Mouse (Mus musculus) forebrain, embryonic 12.5 days (tissue): ENCODE results near the gene Thbs4. TPM values are rescaled to one million over a fixed set of nuclear protein-coding genes. Genes with fewer than 3 reads are reported as not detected.
"Not testable (repeated sequence)": the region's sequence is repeated elsewhere in the genome, so short reads cannot be mapped to it uniquely, and the experiment has no call there.

Experiments
- ATAC-seq: fragments of 200-750 bp; cut with Nextera tagmentation; 2 replicates; pipeline ENCODE4 v1.8.0; 2017; ENCODE audit warnings: moderate TSS enrichment; ENCODE audit not compliant: low FRiP score
- H3K27ac ChIP-seq: fragments of 300-500 bp; sonication (generic); 2 replicates; pipeline ENCODE4 v1.5.1; 2016; ENCODE audit warnings: mild to moderate bottlenecking
- H3K27me3 ChIP-seq: fragments of 300-500 bp; sonication (generic); 2 replicates; pipeline ENCODE4 v1.6.1; 2016; ENCODE audit warnings: mild to moderate bottlenecking
- H3K36me3 ChIP-seq: fragments of 300-500 bp; sonication (generic); replicated peaks from 2 replicates; pipeline ENCODE4 v1.6.1; 2016; ENCODE audit warnings: mild to moderate bottlenecking
- H3K4me1 ChIP-seq: fragments of 300-500 bp; sonication (generic); 2 replicates; pipeline ENCODE4 v1.6.1; 2016
- H3K4me2 ChIP-seq: fragments of 300-500 bp; sonication (generic); 2 replicates; pipeline ENCODE4 v1.6.1; 2016; ENCODE audit warnings: mild to moderate bottlenecking, moderate library complexity
- H3K4me3 ChIP-seq: fragments of 300-500 bp; sonication (generic); replicated peaks from 2 replicates; pipeline ENCODE4 v1.5.1; 2016; ENCODE audit warnings: mild to moderate bottlenecking
- H3K9ac ChIP-seq: fragments of 300-500 bp; sonication (generic); 2 replicates; pipeline ENCODE4 v1.6.1; 2016; ENCODE audit warnings: mild to moderate bottlenecking
- H3K9me3 ChIP-seq: fragments of 300-500 bp; sonication (generic); 2 replicates; pipeline ENCODE4 v1.6.1; 2016
- whole genome bisulfite sequencing: fragments of 180-500 bp; shearing (Covaris S2); methylation state at CpG from one replicate; pipeline ENCODE4 v1.1.7; 2016; 5-methylcytosine and 5-hydroxymethylcytosine counted together
- polyA plus RNA-seq: library from polyadenylated mRNA; unstranded; fragments of >200 nt; fragmentation: Nextera tagmentation; extraction: Ambion mirVana; gene quantifications from 2 replicates; pipeline ENCODE4 v1.2.1, GENCODE M21; 2016

Thbs4 gene
- polyA plus RNA-seq, result 0.97 and 1.4 TPM in 2 replicates

DNA sequence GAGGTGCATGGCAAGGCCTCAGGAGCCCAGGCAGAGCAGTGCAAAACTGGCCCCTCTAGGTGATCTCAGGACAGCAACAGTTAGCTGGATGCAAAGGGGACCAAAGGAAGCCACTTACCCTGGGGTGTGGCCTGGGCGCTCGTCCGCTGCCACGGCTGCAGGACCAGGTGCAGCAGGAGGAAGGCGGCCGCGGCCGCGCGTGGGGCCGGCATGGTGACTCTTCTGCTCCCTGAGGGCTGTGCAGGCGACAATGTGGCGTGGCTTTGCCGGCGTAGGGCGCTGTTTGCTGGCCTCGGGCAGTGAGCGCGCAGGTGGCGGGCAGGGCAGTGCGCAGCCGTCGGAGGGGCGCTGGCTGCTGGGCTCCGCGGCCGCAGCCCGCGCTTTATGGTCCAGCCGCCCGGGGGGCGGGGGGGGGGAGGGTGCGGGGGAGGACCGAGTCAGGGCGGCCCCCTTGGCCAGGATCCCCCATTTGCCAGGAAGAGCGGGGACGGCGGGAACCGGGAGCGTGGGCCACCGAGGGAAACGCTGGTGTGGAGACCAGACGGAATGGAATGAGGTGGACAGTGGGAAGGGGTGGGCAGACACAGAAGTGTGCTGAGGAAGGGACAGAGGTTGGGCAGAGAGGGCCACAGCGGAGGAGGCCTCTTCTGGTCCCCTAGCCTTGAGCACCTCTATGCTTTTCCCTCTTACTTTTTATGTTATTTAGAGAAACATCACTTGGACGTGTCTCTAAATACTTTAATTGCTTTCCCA lies at the start of gene Thbs4:
Gene Thbs4 (minus strand): TSS at position 357 of the 753 bp plus-strand sequence.
- Histone ChIP-seq H3K27me3 (peaks cover 41% of the 10 kb centered on the region), H3K4me3 (peak within 1 kb of the TSS; percentile 32), H3K4me1 (peaks cover 6% of the 10 kb centered on the region; the same call in 1 of the 2 replicates), H3K9me3 (no peaks in the 10 kb centered on the region), H3K27ac (no peak within 1 kb of the TSS), H3K9ac (peak within 1 kb of the TSS; percentile 51), H3K36me3 (no peaks in the 10 kb centered on the region), H3K4me2 (peak within 1 kb of the TSS; percentile 65)
- peak; percentile 66; the same call in 1 of the 2 replicates for ATAC-seq
- 6% methylated on average over 32 of the region's 45 CpGs for WGBS

DNA sequence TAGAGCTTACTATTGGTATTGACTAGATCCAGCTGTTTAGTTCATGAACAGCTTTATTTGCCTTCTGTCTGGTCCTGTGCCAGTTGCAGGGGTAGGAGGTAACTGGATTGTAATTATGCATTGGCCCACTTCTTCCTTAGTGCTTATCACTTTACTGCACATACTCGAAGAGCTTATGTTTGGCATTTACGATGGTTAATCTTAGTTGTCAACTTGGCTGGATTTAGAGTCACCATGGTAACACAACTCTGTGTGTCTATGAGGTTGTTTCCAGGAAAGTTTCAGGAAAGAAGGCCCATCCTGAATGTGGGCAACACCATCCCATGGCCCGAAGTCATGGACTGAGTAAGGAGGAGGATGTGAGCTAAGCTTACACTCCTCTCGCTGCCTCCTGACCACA lies 38.5 kb upstream of the Thbs4 start:
- Histone ChIP-seq H3K9ac (no peak overlapping the region), H3K27me3 (no peaks in the 10 kb centered on the region), H3K36me3 (no peaks in the 10 kb centered on the region), H3K27ac (no peak overlapping the region), H3K4me2 (no peak overlapping the region), H3K4me1 (no peaks in the 10 kb centered on the region), H3K9me3 (no peaks in the 10 kb centered on the region), H3K4me3 (no peak overlapping the region)
- no peak for ATAC-seq
- 98% methylated on average over 4 of the region's 4 CpGs for WGBS

DNA sequence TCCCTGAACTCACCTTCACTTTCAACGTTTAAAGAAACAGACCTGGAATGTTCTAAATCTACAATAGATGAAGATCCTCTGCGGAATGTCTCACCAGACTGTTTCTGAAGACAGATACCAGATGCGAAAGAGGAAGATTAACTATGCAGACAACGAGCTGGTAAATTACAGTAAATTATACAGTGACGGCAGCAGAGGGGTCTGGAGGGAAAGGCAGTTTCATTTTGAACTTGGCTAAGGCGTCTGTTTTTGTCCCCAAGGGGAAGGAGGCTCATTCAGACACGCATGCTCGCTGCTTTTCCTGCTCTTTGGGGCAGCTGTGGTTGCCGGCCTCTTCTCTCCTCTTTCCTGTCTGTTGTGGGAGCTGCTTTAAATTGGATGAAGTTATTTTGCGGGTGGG lies 34.2 kb upstream of the Thbs4 start:
- H3K4me1 ChIP-seq, result no peaks in the 10 kb centered on the region
- no peak for ATAC-seq
- no peak overlapping the region for H3K9ac ChIP-seq
- no peak overlapping the region for H3K4me2 ChIP-seq
- H3K9me3 ChIP-seq, result no peaks in the 10 kb centered on the region
- H3K27ac ChIP-seq, result no peak overlapping the region
- no peak overlapping the region for H3K4me3 ChIP-seq
- WGBS, result 78% methylated on average over 10 of the region's 10 CpGs
- H3K36me3 ChIP-seq, result no peaks in the 10 kb centered on the region
- no peaks in the 10 kb centered on the region for H3K27me3 ChIP-seq

DNA sequence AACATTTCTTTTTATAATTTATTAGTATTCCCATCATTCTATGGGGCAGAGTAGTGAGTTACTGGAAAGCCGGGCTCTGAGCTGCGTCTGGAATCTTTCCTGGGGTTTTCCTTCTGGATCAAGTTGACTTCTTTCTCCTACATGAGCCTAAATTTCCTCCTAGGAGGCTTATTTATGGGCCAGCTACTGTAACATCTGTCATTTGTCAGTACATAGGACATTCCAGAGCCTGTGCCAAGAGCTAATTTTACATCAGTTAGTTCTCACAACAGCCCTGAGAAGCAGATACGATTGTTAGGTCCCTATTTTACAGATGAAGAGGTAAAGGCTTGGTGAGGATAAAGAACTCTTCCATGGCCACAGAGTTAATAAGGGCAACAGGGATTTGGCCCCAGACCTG lies 22.7 kb upstream of the Thbs4 start:
- H3K4me1 ChIP-seq, result no peaks in the 10 kb centered on the region
- 92% methylated on average over 3 of the region's 3 CpGs for WGBS
- H3K36me3 ChIP-seq, result no peaks in the 10 kb centered on the region
- no peaks in the 10 kb centered on the region for H3K27me3 ChIP-seq
- no peak for ATAC-seq
- no peak overlapping the region for H3K4me3 ChIP-seq
- no peak overlapping the region for H3K9ac ChIP-seq
- no peaks in the 10 kb centered on the region for H3K9me3 ChIP-seq
- no peak overlapping the region for H3K4me2 ChIP-seq
- no peak overlapping the region for H3K27ac ChIP-seq

DNA sequence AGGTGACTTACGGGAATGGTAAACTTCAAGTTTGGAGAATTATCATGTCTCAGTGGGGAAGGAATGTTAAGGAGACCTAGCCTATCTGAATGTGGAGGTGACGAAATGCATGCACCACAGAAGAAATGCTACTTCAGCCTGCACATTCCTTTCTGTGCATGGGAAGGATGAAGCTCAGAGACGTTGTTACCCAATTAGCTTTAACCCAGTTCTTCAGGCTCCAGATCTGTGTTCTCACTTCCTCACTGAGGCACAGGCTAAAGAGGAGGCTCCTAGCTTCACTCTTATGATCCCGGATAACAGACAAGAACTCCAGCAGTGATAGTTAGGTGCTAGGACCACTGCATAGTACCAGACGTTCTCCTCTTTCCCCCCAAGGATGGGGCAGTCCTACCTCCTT lies 21.7 kb upstream of the Thbs4 start:
- Histone ChIP-seq H3K4me3 (no peak overlapping the region), H3K9me3 (no peaks in the 10 kb centered on the region), H3K36me3 (no peaks in the 10 kb centered on the region), H3K27me3 (no peaks in the 10 kb centered on the region), H3K9ac (no peak overlapping the region), H3K4me1 (no peaks in the 10 kb centered on the region), H3K4me2 (no peak overlapping the region), H3K27ac (no peak overlapping the region)
- no peak for ATAC-seq
- 86% methylated on average over 5 of the region's 5 CpGs for WGBS

DNA sequence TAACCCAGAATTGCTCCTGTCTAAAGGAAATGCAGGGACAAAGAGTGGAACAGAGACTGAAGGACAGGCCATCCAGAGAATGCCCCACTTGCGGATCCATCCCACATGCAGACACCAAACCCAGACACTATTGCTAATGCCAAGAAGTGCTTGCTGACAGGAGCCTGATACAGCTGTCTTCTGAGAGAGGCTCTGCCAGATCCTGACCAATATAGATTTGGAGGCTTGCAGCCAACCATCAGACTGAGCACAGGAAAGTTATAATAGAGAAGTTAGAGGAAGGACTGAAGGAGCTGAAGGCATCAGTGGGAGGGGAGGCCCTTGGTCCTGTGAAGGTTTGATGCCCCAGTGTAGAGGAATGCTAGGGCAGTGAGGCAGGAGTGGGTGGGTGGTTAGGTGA lies 16.0 kb upstream of the Thbs4 start:
- ATAC-seq, H3K36me3 ChIP-seq, H3K4me1 ChIP-seq, H3K9me3 ChIP-seq, H3K4me3 ChIP-seq, H3K27ac ChIP-seq, H3K9ac ChIP-seq, H3K4me2 ChIP-seq, H3K27me3 ChIP-seq: not testable (repeated sequence)
- WGBS, result 85% methylated on average over 1 of the region's 1 CpGs

DNA sequence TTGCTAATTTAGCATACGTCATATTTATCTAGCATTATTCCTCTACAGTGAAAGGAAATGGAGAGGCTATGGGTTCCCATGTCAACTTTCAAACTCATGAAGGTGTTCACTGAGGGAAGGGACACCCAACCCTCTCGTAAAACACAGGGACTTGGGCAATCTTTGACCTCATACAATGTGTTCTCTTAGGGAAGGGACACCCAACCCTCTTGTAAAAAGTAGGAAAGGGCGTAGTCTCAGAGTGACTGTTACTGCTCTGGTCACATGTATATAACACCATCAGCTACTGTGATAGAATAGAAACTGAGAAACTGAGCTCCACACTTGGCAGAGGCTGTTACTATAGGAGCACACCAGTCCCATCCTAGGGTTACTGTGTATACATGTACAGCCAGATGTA lies 13.2 kb upstream of the Thbs4 start:
- Histone ChIP-seq H3K36me3 (no peaks in the 10 kb centered on the region), H3K27me3 (no peaks in the 10 kb centered on the region), H3K9me3 (no peaks in the 10 kb centered on the region), H3K4me1 (no peaks in the 10 kb centered on the region), H3K27ac (no peak overlapping the region), H3K4me2 (no peak overlapping the region), H3K4me3 (no peak overlapping the region), H3K9ac (no peak overlapping the region)
- ATAC-seq, result no peak
- 93% methylated on average over 3 of the region's 3 CpGs for WGBS

DNA sequence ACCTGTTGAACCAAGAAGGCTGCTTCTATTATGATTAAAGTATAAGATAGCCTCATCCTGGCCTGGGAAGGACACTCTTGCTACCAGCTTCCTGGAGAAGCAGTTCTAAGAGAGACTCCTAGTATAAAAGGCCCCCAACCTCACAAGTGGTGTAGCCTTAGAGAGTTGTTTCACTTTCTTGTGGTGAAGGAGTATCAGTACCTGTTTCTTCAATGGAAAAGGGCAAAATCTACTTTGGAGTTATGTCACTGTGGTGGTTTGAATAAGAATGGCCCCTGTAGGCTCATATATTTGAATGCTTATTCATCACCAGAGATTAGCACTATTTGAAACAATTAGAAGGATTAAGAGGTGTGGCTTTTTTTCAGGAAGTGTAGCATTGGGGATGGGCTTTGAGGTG lies 12.2 kb upstream of the Thbs4 start:
- Histone ChIP-seq H3K4me1 (0 out of 2 replicates have a peak, but pooled peaks cover 3% of the 10 kb centered on the region), H3K9ac (no peak overlapping the region), H3K27ac (no peak overlapping the region), H3K36me3 (no peaks in the 10 kb centered on the region), H3K4me3 (no peak overlapping the region), H3K9me3 (no peaks in the 10 kb centered on the region), H3K4me2 (no peak overlapping the region), H3K27me3 (no peaks in the 10 kb centered on the region)
- ATAC-seq, result no peak

DNA sequence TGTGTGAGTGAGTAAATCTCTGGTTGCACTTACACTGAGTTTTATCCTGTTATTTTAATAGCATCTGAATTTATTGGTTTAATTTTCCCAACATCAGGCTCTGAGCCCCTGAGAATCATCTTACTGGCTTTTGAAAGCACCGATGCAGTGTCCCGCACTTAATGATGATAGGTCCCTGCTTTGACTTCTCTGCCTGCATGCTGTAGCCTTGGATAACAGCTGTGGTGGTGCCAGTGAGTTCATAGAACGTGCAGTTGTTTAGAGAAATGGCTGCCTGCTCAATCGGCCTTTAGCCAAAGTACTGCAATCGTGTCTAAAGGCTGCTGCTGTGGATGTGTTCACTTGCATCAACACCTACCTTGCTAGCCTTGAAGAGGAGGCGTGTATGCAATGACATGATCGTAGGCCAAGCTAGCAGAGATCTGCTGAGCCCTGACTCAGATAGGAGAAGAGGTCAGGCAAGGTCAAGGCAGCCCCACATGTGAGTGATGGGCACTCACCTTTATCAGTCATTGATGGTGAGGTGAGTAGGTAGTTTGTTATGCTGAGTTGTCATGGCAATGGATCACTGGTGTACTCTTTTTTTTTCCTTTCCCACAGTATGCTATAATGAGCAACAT lies 4.8 kb upstream of the Thbs4 start:
- ATAC-seq, result no peak
- peaks cover 16% of the 10 kb centered on the region for H3K4me1 ChIP-seq
- H3K9me3 ChIP-seq, result no peaks in the 10 kb centered on the region
- WGBS, result 93% methylated on average over 7 of the region's 7 CpGs
- peaks cover 24% of the 10 kb centered on the region for H3K27me3 ChIP-seq
- H3K27ac ChIP-seq, result no peak overlapping the region
- no peak overlapping the region for H3K4me2 ChIP-seq
- no peaks in the 10 kb centered on the region for H3K36me3 ChIP-seq
- H3K9ac ChIP-seq, result no peak overlapping the region
- no peak overlapping the region for H3K4me3 ChIP-seq

DNA sequence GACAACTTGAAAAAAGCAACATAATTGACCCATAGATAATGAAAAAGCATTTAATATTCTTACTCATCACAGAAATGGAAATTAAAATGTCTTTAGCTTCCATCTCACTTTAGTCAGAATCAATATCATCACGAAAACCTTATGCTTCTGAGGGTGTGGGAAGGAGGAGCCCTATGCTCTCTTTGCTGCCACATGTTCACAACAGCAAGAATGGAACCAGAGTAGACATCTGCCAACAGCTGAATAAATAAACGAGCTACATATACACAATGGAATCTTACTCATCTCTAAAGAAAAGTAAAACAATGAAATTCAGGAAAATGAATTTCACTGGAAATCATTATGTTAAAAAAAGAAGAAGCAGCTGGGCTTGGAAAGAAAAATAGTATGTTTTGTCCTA lies 4.2 kb upstream of the Thbs4 start:
- Histone ChIP-seq H3K4me2 (no peak overlapping the region), H3K4me1 (peaks cover 18% of the 10 kb centered on the region), H3K36me3 (no peaks in the 10 kb centered on the region), H3K9me3 (no peaks in the 10 kb centered on the region), H3K4me3 (no peak overlapping the region), H3K27ac (no peak overlapping the region), H3K27me3 (peaks cover 29% of the 10 kb centered on the region), H3K9ac (no peak overlapping the region)
- WGBS, result 81% methylated on average over 2 of the region's 2 CpGs
- ATAC-seq, result no peak

DNA sequence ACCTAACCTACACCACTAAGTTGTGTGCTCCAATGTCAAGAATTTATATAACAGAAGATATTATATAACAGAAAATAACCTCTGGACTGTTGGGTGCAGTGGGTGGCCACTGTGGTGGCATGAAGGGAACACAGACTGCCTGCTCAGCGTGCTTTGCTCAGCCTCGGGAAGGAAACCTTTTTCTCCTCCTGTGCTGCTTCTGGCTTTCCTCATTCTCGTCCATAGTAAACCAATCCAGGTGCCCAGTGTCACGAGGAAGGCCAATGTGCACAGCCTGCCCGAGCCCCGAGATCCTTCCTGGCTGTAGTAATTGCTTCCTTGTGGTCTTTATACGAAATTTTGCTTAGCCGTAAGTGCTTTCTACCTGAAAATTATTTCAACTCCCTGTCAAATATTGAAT lies 982 bp downstream of the Thbs4 start:
- WGBS, result 80% methylated on average over 8 of the region's 8 CpGs
- Histone ChIP-seq H3K4me1 (peaks cover 6% of the 10 kb centered on the region; the same call in 1 of the 2 replicates), H3K27me3 (peaks cover 41% of the 10 kb centered on the region)

DNA sequence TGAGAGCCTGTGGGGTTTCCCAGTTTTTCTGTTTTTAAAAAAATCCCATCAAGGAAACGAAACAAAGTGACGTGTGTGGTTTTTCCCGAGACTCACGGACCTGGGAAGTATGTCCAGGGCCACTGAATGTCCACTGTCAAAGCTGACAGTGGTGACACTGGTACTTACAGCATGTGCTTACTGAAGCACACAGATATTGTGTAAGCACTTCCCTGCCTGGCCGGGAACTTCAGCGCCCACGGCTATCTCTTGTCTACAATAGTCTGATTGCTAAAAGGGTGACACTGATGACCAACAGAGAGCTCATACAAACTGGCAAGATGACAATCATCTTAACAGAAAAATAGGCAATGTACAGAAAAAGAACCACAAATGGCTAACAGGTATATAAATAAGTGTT lies 3.1 kb downstream of the Thbs4 start:
- Histone ChIP-seq H3K27me3 (peaks cover 36% of the 10 kb centered on the region), H3K9me3 (no peaks in the 10 kb centered on the region), H3K36me3 (no peaks in the 10 kb centered on the region), H3K4me3 (no peak overlapping the region), H3K27ac (no peak overlapping the region), H3K4me2 (no peak overlapping the region), H3K4me1 (peaks cover 14% of the 10 kb centered on the region; the same call in 1 of the 2 replicates), H3K9ac (no peak overlapping the region)
- ATAC-seq, result no peak
- 89% methylated on average over 7 of the region's 7 CpGs for WGBS

More for the DNA sequence above, 982 bp downstream of the Thbs4 start:
- Histone ChIP-seq H3K9me3 (no peaks in the 10 kb centered on the region), H3K4me3 (no peak overlapping the region), H3K27ac (no peak overlapping the region), H3K36me3 (no peaks in the 10 kb centered on the region), H3K9ac (no peak overlapping the region), H3K4me2 (no peak overlapping the region)
- no peak for ATAC-seq

DNA sequence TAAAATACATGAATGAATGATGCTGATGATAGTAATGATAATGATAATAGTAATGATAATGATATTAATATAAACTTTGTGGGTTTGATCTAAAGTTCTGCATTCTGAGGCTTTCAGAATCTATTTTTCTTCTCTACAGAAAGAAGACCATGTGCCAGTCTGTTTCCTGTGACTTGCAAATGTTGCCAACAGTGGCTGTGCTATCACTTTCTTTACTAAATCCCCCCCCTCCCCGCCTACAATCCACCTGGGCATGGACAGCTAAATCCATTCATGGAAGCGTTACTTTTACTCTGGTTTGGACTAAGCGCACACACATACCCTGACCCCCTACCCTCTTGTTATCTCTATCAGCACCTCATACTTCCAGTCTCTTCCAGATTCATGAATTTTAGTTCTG lies 10.3 kb downstream of the Thbs4 start:
- peaks cover 7% of the 10 kb centered on the region; the same call in 1 of the 2 replicates for H3K4me1 ChIP-seq
- H3K9ac ChIP-seq, result no peak overlapping the region
- no peaks in the 10 kb centered on the region for H3K9me3 ChIP-seq
- H3K27me3 ChIP-seq, result no peaks in the 10 kb centered on the region
- H3K36me3 ChIP-seq, result no peaks in the 10 kb centered on the region
- WGBS, result 92% methylated on average over 3 of the region's 3 CpGs
- no peak overlapping the region for H3K27ac ChIP-seq
- H3K4me3 ChIP-seq, result no peak overlapping the region
- no peak overlapping the region for H3K4me2 ChIP-seq
- ATAC-seq, result no peak
